Comparison of ENCODE assay signal across 8 mouse cellular contexts in genomic region chrX:167497780-167498179, GRCm38 (mm10).
A peak's percentile ranks its signal among the peaks of the same experiment; 100 is the strongest.
DNase-seq lines count a peak whose midpoint lies in the region; ATAC-seq and TF ChIP-seq lines count a peak whose summit lies in the region.

No protein-coding gene starts in this region.

- no peaks in the 10 kb centered on the region for H3K27me3 ChIP-seq in kidney, postnatal 0 days (ENCODE audit: insufficient read depth, low read length)
- H3K27me3 ChIP-seq in liver, embryonic 14.5 days (ENCODE audit: control insufficient read depth, insufficient read depth, low read length) = no peaks in the 10 kb centered on the region; the same call in 1 of the 2 replicates

- TF ChIP-seq CTCF in kidney, postnatal 0 days (IDR thresholded peaks at IDR 0.05; ENCODE audit: low read depth) = peak; percentile 84
- TF ChIP-seq CTCF in liver, embryonic 14.5 days (IDR thresholded peaks at IDR 0.05; ENCODE audit: low read depth) = peak; percentile 70

- H3K36me3 ChIP-seq in kidney, postnatal 0 days (ENCODE audit: insufficient read depth, low read length) = no peaks in the 10 kb centered on the region
- no peaks in the 10 kb centered on the region for H3K36me3 ChIP-seq in liver, embryonic 14.5 days (replicated peaks; ENCODE audit: control insufficient read depth, insufficient read depth, low read depth)

- H3K4me2 ChIP-seq in kidney, postnatal 0 days (ENCODE audit: low read length) = no peak overlapping the region
- H3K4me2 ChIP-seq in liver, embryonic 14.5 days (ENCODE audit: low read depth) = no peak overlapping the region

- 32% methylated on average over 11 of the region's 11 CpGs for WGBS in kidney, postnatal 0 days
- 32% methylated on average over 11 of the region's 11 CpGs for WGBS in liver, embryonic 14.5 days (ENCODE audit: insufficient replicate concordance)

- H3K9ac ChIP-seq in kidney, postnatal 0 days (ENCODE audit: low read depth, low read length) = no peak overlapping the region
- no peak overlapping the region for H3K9ac ChIP-seq in liver, embryonic 14.5 days (replicated peaks)

- H3K4me3 ChIP-seq in kidney, postnatal 0 days (replicated peaks; ENCODE audit: low read depth, low read length) = no peak overlapping the region
- no peak overlapping the region for H3K4me3 ChIP-seq in liver, embryonic 14.5 days (ENCODE audit: insufficient read depth in 1 of 2, low read depth in 2 of 2, low read length in 2 of 2)

- H3K27ac ChIP-seq in kidney, postnatal 0 days = no peak overlapping the region
- no peak overlapping the region for H3K27ac ChIP-seq in liver, embryonic 14.5 days

- ATAC-seq in kidney, postnatal 0 days (replicated peaks; ENCODE audit: low FRiP score, low read depth) = 0 out of 2 replicates have a peak, but pooled peaks have one; percentile 46
- ATAC-seq in liver, embryonic 14.5 days (ENCODE audit: insufficient read depth) = no peak
- ATAC-seq in neutrophil, adult 5-6 weeks (ENCODE audit: extremely low read depth, insufficient number of reproducible peaks, low FRiP score, poor library complexity, severe bottlenecking) = peak; percentile 53; the same call in 1 of the 2 replicates

- H3K9me3 ChIP-seq in kidney, postnatal 0 days (replicated peaks; ENCODE audit: low read length) = no peaks in the 10 kb centered on the region
- H3K9me3 ChIP-seq in liver, embryonic 14.5 days (ENCODE audit: control insufficient read depth, low read length) = no peaks in the 10 kb centered on the region

- DNase-seq in 3T3-L1 (ENCODE audit: low read depth, low spot score) (peak; percentile 71), NIH3T3 (ENCODE audit: low read depth) (peak; percentile 70)
- DNase-seq in cerebellum, adult 9-11 months = peak; percentile 22
- DNase-seq in frontal cortex, postnatal 36 days (ENCODE audit: low spot score in 2 of 2) = peak; percentile 53 to 58
- DNase-seq in kidney, postnatal 0 days (ENCODE audit: low spot score) = peak; percentile 66
- peak in 2 of 3 experiments; percentile 4 to 5 for DNase-seq in liver, embryonic 14.5 days (ENCODE audit: low read depth in 3 of 3, low spot score in 3 of 3)
- DNase-seq in thymus, postnatal 0 days (ENCODE audit: low spot score) = peak; percentile 61

- no peak for TF ChIP-seq EP300 in liver, embryonic 14.5 days (IDR thresholded peaks at IDR 0.05; ENCODE audit: low read depth)

- no peaks in the 10 kb centered on the region for H3K4me1 ChIP-seq in kidney, postnatal 0 days (replicated peaks; ENCODE audit: insufficient read depth, low read length)
- H3K4me1 ChIP-seq in liver, embryonic 14.5 days (replicated peaks; ENCODE audit: control insufficient read depth in 2 of 2, insufficient read depth in 2 of 2, low read length in 1 of 2) = no peaks in the 10 kb centered on the region

Comparison
In these comparisons a context has a peak if more than half of its experiments do, and no peak if none do; other contexts are left out.
1. DNase-seq: peak in every context shown above with its lines; median percentile 71 in 3T3-L1; 70 in NIH3T3; 66 in kidney, postnatal 0 days; 61 in thymus, postnatal 0 days; 56 in frontal cortex, postnatal 36 days; 22 in cerebellum, adult 9-11 months; 4 in liver, embryonic 14.5 days.